Mouse (Mus musculus): ENCODE data around the gene Arhgef26. TPM values are rescaled to one million over a fixed set of nuclear protein-coding genes. Genes with fewer than 3 reads are reported as not detected.

Arhgef26 gene
- polyA plus RNA-seq, 1 experiment from 2014 or later: 5.9 TPM

- WGBS: 73% methylated on average over 6 of the region's 6 CpGs
- no peak for TF ChIP-seq EP300 (optimal IDR thresholded peaks at IDR 0.05)
- TF ChIP-seq CTCF (IDR thresholded peaks at IDR 0.05; ENCODE audit: low read depth): no peak
- Histone ChIP-seq H3K4me2 (replicated peaks; ENCODE audit: low read depth) (no peak overlapping the region), H3K27ac (replicated peaks) (no peak overlapping the region), H3K4me3 (ENCODE audit: low read depth, low read length) (no peak overlapping the region), H3K27me3 (ENCODE audit: control insufficient read depth, insufficient read depth, low read length) (no peaks in the 10 kb centered on the region), H3K4me1 (replicated peaks; ENCODE audit: control insufficient read depth, insufficient read depth) (no peaks in the 10 kb centered on the region; the same call in 1 of the 2 replicates), H3K9me3 (ENCODE audit: control insufficient read depth, low read length) (no peaks in the 10 kb centered on the region), H3K36me3 (ENCODE audit: control insufficient read depth, insufficient read depth, low read length) (no peaks in the 10 kb centered on the region), H3K9ac (ENCODE audit: low read length) (no peak overlapping the region)
- DNase-seq (ENCODE audit: low spot score): no peak
- no peak for ATAC-seq (ENCODE audit: low FRiP score, low TSS enrichment)
Measured at GRCm38 (mm10) chr3:62417458-62417857, 79.3 kb downstream of the Arhgef26 start.

GRCm38 (mm10) chr3:62418387-62419138, 80.4 kb downstream of the Arhgef26 start:
- H3K27me3 ChIP-seq (ENCODE audit: control insufficient read depth, insufficient read depth, low read length): no peaks in the 10 kb centered on the region
- H3K9me3 ChIP-seq (ENCODE audit: control insufficient read depth, low read length): no peaks in the 10 kb centered on the region
- ATAC-seq (ENCODE audit: low FRiP score, low TSS enrichment) (no peak), DNase-seq (ENCODE audit: low spot score) (no peak)
- no peak overlapping the region for H3K4me2 ChIP-seq (replicated peaks; ENCODE audit: low read depth)
- no peaks in the 10 kb centered on the region; the same call in 1 of the 2 replicates for H3K4me1 ChIP-seq (replicated peaks; ENCODE audit: control insufficient read depth, insufficient read depth)
- TF ChIP-seq EP300 (optimal IDR thresholded peaks at IDR 0.05) (no peak), CTCF (IDR thresholded peaks at IDR 0.05; ENCODE audit: low read depth) (no peak)
- H3K9ac ChIP-seq (ENCODE audit: low read length): no peak overlapping the region
- H3K27ac ChIP-seq (replicated peaks): no peak overlapping the region
- no peaks in the 10 kb centered on the region for H3K36me3 ChIP-seq (ENCODE audit: control insufficient read depth, insufficient read depth, low read length)
- 88% methylated on average over 6 of the region's 6 CpGs for WGBS
- H3K4me3 ChIP-seq (ENCODE audit: low read depth, low read length): no peak overlapping the region

DNA sequence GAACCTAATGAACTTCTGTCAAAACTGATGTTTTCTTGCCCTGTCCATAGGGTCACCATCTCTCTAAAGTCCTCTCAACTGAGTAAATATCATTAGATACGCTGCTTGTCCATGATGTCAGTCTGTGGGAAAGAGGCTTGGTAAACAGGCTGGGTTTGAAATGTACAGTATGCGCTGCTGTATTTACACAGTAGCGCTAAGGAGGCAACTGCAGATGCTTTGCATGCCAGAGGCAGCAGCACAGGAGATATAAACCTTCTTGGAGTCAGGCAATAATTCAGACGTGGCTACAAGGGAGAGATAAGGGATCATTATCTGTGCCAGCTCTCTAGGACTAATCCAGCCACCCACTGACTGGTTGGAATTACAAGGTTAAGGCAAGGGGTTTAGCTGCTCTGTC, 95.5 kb downstream of the Arhgef26 start:
- DNase-seq (ENCODE audit: low spot score): no peak
- TF ChIP-seq EP300 (optimal IDR thresholded peaks at IDR 0.05): no peak

DNA sequence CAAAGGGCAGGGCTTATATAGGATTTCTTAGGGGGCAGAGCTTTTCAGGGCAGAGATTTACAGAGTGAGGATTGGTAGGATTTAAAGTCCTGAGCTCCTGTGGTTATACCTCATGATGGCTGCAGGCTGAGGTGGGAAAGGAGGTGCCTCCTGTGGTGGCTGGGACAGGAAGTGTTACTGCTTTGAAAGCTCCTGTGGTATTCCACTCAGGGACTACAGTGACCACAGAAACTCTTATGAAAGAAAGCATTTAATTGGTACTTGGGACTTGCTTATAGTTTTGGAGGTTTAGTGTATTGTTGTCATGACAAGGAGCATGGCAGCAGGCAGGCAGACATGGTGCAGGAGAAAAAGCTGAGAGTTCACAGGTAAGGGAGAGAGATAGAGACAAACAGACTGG, 97.8 kb downstream of the Arhgef26 start:
- Histone ChIP-seq H3K4me3 (ENCODE audit: low read depth, low read length) (no peak overlapping the region), H3K9ac (ENCODE audit: low read length) (no peak overlapping the region), H3K27ac (replicated peaks) (no peak overlapping the region), H3K4me2 (replicated peaks; ENCODE audit: low read depth) (no peak overlapping the region), H3K36me3 (ENCODE audit: control insufficient read depth, insufficient read depth, low read length) (no peaks in the 10 kb centered on the region), H3K9me3 (ENCODE audit: control insufficient read depth, low read length) (no peaks in the 10 kb centered on the region), H3K27me3 (ENCODE audit: control insufficient read depth, insufficient read depth, low read length) (no peaks in the 10 kb centered on the region), H3K4me1 (replicated peaks; ENCODE audit: control insufficient read depth, insufficient read depth) (no peaks in the 10 kb centered on the region)
- no peak for DNase-seq (ENCODE audit: low spot score)
- no peak for ATAC-seq (ENCODE audit: low FRiP score, low TSS enrichment)
- TF ChIP-seq CTCF (IDR thresholded peaks at IDR 0.05; ENCODE audit: low read depth) (no peak), EP300 (optimal IDR thresholded peaks at IDR 0.05) (no peak)

More for the DNA sequence above, 95.5 kb downstream of the Arhgef26 start:
- no peak for ATAC-seq (ENCODE audit: low FRiP score, low TSS enrichment)
- Histone ChIP-seq H3K9ac (ENCODE audit: low read length) (no peak overlapping the region), H3K36me3 (ENCODE audit: control insufficient read depth, insufficient read depth, low read length) (no peaks in the 10 kb centered on the region), H3K27ac (replicated peaks) (no peak overlapping the region), H3K4me3 (ENCODE audit: low read depth, low read length) (no peak overlapping the region), H3K4me2 (replicated peaks; ENCODE audit: low read depth) (no peak overlapping the region), H3K9me3 (ENCODE audit: control insufficient read depth, low read length) (no peaks in the 10 kb centered on the region), H3K4me1 (replicated peaks; ENCODE audit: control insufficient read depth, insufficient read depth) (no peaks in the 10 kb centered on the region), H3K27me3 (ENCODE audit: control insufficient read depth, insufficient read depth, low read length) (no peaks in the 10 kb centered on the region)
- WGBS: 40% methylated on average over 4 of the region's 4 CpGs

DNA sequence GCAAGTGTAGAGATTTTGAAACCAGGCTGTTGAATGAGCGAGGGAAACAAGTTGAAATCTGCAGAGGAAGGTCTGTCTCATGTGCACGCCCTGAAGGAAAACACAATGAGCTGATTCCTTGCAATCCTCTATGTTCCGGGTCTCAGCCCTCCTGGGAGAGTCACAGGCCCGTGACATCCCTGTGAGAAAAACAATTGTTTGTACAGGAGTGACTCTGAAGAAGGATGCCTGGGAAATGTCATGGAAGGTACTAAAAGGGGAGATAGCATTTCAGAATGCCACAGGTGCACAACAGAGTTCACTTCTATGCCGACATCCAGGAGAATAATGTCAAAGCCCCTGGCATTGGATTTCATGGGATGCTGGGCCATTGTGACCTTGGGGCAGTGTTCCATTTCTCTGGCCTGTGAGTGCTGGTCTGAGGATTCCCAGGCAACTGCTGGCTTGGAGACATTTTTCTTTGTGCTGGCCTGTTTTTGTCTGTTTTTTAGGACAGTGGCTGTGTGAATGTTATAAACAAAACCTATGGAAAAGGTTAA, 102.4 kb downstream of the Arhgef26 start:
- no peak overlapping the region for H3K4me3 ChIP-seq (ENCODE audit: low read depth, low read length)
- ATAC-seq (ENCODE audit: low FRiP score, low TSS enrichment) (no peak), DNase-seq (ENCODE audit: low spot score) (no peak)
- no peaks in the 10 kb centered on the region for H3K27me3 ChIP-seq (ENCODE audit: control insufficient read depth, insufficient read depth, low read length)
- no peak overlapping the region for H3K9ac ChIP-seq (ENCODE audit: low read length)
- TF ChIP-seq EP300 (optimal IDR thresholded peaks at IDR 0.05) (no peak), CTCF (IDR thresholded peaks at IDR 0.05; ENCODE audit: low read depth) (no peak)
- no peaks in the 10 kb centered on the region for H3K36me3 ChIP-seq (ENCODE audit: control insufficient read depth, insufficient read depth, low read length)
- no peaks in the 10 kb centered on the region for H3K9me3 ChIP-seq (ENCODE audit: control insufficient read depth, low read length)
- H3K27ac ChIP-seq (replicated peaks): no peak overlapping the region
- no peaks in the 10 kb centered on the region for H3K4me1 ChIP-seq (replicated peaks; ENCODE audit: control insufficient read depth, insufficient read depth)
- 57% methylated on average over 5 of the region's 5 CpGs for WGBS
- no peak overlapping the region for H3K4me2 ChIP-seq (replicated peaks; ENCODE audit: low read depth)

- no peak overlapping the region for H3K4me3 ChIP-seq (ENCODE audit: low read depth, low read length)
- no peaks in the 10 kb centered on the region for H3K36me3 ChIP-seq (ENCODE audit: control insufficient read depth, insufficient read depth, low read length)
- DNase-seq (ENCODE audit: low spot score) (no peak), ATAC-seq (ENCODE audit: low FRiP score, low TSS enrichment) (no peak)
- H3K4me1 ChIP-seq (replicated peaks; ENCODE audit: control insufficient read depth, insufficient read depth): no peaks in the 10 kb centered on the region
- no peaks in the 10 kb centered on the region for H3K27me3 ChIP-seq (ENCODE audit: control insufficient read depth, insufficient read depth, low read length)
- no peak overlapping the region for H3K27ac ChIP-seq (replicated peaks)
- H3K9ac ChIP-seq (ENCODE audit: low read length): no peak overlapping the region
- no peak for TF ChIP-seq EP300 (optimal IDR thresholded peaks at IDR 0.05)
- H3K4me2 ChIP-seq (replicated peaks; ENCODE audit: low read depth): no peak overlapping the region
- WGBS: 76% methylated on average over 12 of the region's 12 CpGs
- no peaks in the 10 kb centered on the region for H3K9me3 ChIP-seq (ENCODE audit: control insufficient read depth, low read length)
Measured at GRCm38 (mm10) chr3:62443582-62444194, 105.5 kb downstream of the Arhgef26 start.

Data from stomach, postnatal 0 days (tissue).